Mouse (Mus musculus) adipocyte (in vitro differentiated cells): ENCODE results near the gene Map4.
"Not testable (repeated sequence)": the region's sequence is repeated elsewhere in the genome, so short reads cannot be mapped to it uniquely, and the experiment has no call there.

ENCODE experiments used
- DNase-seq: peaks from one replicate; pipeline ENCODE4 v3.0.0-alpha.2; 2016; ENCODE audit warnings: low spot score

Gene Map4

DNA sequence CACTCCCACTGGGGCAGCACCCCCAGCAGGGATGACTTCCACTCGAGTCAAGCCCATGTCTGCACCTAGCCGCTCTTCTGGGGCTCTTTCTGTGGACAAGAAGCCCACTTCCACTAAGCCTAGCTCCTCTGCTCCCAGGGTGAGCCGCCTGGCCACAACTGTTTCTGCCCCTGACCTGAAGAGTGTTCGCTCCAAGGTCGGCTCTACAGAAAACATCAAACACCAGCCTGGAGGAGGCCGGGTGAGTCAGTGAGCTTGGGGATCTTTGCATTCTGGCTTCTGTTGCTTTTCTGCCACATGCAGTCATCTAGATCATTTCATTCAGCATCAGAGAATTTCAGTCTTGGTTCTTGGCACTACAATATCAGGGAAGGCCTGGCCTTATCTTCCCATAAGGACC, 137.5 kb downstream of the Map4 start:
- DNase-seq, result no peak

GRCm38 (mm10) chr9:110070358-110070757, 139.1 kb downstream of the Map4 start:
- peak; percentile 70 for DNase-seq

DNA sequence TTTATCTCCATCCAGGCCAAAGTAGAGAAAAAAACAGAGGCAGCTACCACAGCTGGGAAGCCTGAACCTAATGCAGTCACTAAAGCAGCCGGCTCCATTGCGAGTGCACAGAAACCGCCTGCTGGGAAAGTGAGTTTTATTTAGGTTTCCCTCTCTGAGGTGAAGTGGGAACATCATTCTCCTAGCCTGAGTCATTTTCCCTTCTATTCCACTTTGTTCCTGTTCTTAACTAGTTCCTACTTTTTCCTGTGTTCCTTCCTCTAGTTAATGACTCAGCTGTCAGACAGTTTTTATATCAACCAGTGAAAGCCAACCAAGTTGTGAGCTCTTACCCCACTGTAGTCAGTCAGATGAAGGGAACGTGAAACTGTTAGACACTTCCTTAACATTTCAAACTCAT, 139.8 kb downstream of the Map4 start:
- no peak for DNase-seq

- DNase-seq, result peak; percentile 81
These were observed 140.6 kb downstream of the Map4 start for GRCm38 (mm10) chr9:110071843-110072242.

- DNase-seq, result not testable (repeated sequence)
These were observed 145.2 kb downstream of the Map4 start for GRCm38 (mm10) chr9:110076468-110076867.

GRCm38 (mm10) chr9:110081066-110081465, 149.8 kb downstream of the Map4 start:
- no peak for DNase-seq

DNA sequence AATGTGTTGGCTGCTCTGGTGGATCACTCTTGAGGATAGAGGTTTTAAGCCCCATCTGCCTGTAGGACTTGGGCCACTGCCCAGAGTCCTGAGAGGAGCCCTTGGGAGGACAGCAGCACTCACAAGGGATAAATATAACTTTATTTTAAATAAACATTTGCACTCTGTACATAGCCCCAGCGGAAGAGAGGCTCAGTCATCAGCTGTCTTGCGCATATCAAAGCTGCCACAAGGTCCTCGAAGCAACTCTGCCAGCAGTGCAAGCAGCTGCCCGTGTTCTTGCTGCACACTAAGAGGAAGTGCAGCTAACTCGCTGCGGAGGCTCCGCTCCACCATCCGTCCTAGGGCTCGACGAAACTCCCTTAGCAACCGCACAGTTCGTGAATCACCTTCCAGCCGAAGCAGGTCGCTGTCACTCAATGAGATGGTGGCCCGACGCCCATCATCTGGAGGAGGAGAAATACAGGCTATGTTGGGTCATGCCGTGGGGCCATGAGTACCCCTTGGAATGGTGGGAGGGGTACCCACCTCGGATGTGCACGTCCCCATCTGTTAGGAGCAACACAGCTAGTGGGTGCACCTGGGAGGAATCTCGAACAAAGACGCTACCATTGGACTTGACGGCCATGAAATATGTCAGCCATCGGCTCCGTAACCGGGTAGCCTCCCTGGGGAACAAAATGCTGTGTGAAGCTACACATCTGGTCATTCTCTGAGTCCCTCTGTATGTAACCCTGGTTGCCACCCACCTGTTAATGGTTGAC, 153.1 kb downstream of the Map4 start:
- DNase-seq, result peak; percentile 59

DNA sequence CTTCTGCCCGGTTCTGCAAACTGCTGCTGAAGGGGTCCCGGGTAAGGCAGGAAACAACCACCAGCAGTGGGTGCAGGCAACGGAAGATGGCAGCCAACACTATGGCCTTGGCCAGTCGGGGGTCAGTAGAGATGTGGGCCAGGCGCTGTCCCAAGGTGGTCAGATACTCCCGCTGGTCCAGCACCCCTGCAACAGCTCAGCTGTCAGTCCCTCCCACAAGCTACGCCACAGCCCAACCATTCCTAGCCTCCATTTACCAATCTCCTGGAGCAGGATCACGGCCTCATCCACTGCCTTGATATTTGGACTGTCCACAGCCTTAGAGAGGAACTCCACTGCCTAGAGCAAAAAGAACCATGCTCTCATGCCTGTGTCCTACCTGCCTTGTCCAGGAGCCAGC, 154.4 kb downstream of the Map4 start:
- no peak for DNase-seq

GRCm38 (mm10) chr9:110093303-110093702, 162.0 kb downstream of the Map4 start:
- DNase-seq, result no peak

- DNase-seq, result no peak
These were observed 163.5 kb downstream of the Map4 start for GRCm38 (mm10) chr9:110094761-110095160.

- no peak for DNase-seq
These were observed 166.5 kb downstream of the Map4 start for GRCm38 (mm10) chr9:110097791-110098190.

GRCm38 (mm10) chr9:110100627-110101600, 169.7 kb downstream of the Map4 start:
- peak; percentile 88 for DNase-seq

- peak; percentile 33 for DNase-seq
These were observed 185.2 kb downstream of the Map4 start for GRCm38 (mm10) chr9:110116353-110116976.

- DNase-seq, result peak; percentile 85
These were observed 185.9 kb downstream of the Map4 start, which contains the start of gene Smarcc1 for GRCm38 (mm10) chr9:110116977-110117778. Gene Smarcc1, plus strand, starts transcription at chr9:110117708.

- DNase-seq, result no peak
These were observed 186.5 kb downstream of the Map4 start, which contains the start of gene Dhx30 for GRCm38 (mm10) chr9:110117779-110118139. Gene Dhx30, minus strand, starts transcription at chr9:110117830.

- peak; percentile 15 for DNase-seq
These were observed 187.0 kb downstream of the Map4 start for GRCm38 (mm10) chr9:110118249-110118648.

DNA sequence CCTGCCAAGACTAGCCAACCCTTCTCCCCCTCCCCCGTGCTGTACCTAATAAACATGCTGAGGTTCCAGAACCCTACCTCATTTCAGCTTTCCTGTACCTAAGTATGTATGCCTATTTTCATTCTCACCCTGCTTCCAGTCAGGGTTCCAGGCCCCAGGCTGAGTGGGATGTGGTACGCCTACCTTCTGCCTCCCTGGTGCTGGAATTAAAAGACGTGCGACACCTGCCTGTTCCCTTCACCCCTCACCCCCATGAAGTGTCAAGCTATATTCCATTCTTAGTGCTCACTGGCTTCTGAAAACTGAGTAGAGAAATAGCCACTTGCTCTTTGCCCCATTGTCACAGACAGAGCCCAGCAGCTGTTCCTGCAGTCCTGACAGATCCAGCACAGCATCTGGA, 190.2 kb downstream of the Map4 start:
- peak; percentile 28 for DNase-seq

- no peak for DNase-seq
These were observed 192.1 kb downstream of the Map4 start for GRCm38 (mm10) chr9:110123322-110123721.

- DNase-seq, result not testable (repeated sequence)
These were observed 192.8 kb downstream of the Map4 start for GRCm38 (mm10) chr9:110124008-110124540.

DNA sequence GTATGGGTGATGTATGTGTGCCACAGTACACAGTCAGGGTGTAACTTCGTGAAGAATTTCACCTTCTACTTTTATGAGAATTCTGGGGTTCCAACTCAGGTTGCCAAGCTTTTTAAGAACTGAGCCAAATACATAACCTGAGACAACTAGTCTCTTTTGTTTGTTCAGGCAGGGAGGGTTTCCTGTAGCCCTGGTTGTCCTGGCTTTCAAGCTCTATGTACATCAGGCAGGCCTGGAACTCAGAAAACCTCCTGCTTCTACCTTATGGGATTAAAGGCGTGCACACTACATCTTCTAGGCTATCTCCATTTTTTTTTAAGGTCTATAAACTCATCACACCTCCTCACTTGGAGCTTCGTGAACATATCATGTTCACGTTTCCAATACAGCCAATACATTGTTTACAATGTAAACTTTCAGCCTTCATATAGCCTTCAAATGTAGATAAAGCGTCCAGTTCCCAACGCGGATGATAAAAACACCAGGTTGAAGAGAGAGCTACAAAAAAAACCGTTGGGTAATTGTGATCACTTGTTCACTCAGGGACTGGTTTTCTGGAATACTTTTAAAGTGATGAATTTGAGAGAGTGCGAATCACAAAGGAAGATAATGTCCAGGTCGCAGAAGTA, 199.8 kb downstream of the Map4 start:
- DNase-seq, result no peak
